Mouse (Mus musculus) forebrain, postnatal 0 days (tissue): Measurements from ENCODE around the gene Prdx2. TPM values are rescaled to one million over a fixed set of nuclear protein-coding genes. Genes with fewer than 3 reads are reported as not detected.
A peak's percentile ranks its signal among the peaks of the same experiment; 100 is the strongest.

Source experiments
- ATAC-seq: fragments of 200-750 bp; cut with Nextera tagmentation; 2 replicates; pipeline ENCODE4 v1.8.0; 2017; ENCODE audit warnings: mild to moderate bottlenecking, moderate library complexity
- DNase-seq: peaks from one replicate; pipeline ENCODE4 v3.0.0-alpha.2; 2015
- H3K27ac ChIP-seq: fragments of 300-500 bp; sonication (generic); 2 replicates; pipeline ENCODE4 v1.5.1; 2014; ENCODE audit warnings: low read depth, mild to moderate bottlenecking, antibody characterized with exemption, low read length, moderate library complexity, mixed read lengths
- H3K27me3 ChIP-seq: fragments of 300-500 bp; sonication (generic); 2 replicates; pipeline ENCODE4 v1.6.1; 2014; ENCODE audit warnings: mild to moderate bottlenecking, low read length, mixed read lengths; ENCODE audit not compliant: insufficient read depth
- H3K36me3 ChIP-seq: fragments of 300-500 bp; sonication (generic); 2 replicates; pipeline ENCODE4 v1.6.1; 2014; ENCODE audit warnings: mild to moderate bottlenecking, moderate library complexity; ENCODE audit not compliant: insufficient read depth
- H3K4me1 ChIP-seq: fragments of 300-500 bp; sonication (generic); 2 replicates; pipeline ENCODE4 v1.6.1; 2014; ENCODE audit warnings: antibody characterized with exemption; ENCODE audit not compliant: insufficient read depth
- H3K4me2 ChIP-seq: fragments of 300-500 bp; sonication (generic); 2 replicates; pipeline ENCODE4 v1.6.1; 2014; ENCODE audit warnings: low read depth, mild to moderate bottlenecking, moderate library complexity
- H3K4me3 ChIP-seq: fragments of 300-500 bp; sonication (generic); 2 replicates; pipeline ENCODE4 v1.5.1; 2014; ENCODE audit warnings: low read depth, low read length, mixed read lengths
- H3K9ac ChIP-seq: fragments of 300-500 bp; sonication (generic); 2 replicates; pipeline ENCODE4 v1.6.1; 2014; ENCODE audit warnings: mild to moderate bottlenecking
- H3K9me3 ChIP-seq: fragments of 300-500 bp; sonication (generic); 2 replicates; pipeline ENCODE4 v1.6.1; 2016; ENCODE audit warnings: low read length
- CTCF ChIP-seq: sonication (generic); IDR thresholded peaks from 2 replicates; pipeline ENCODE4 v1.5.1; 2016; ENCODE audit warnings: antibody characterized with exemption, control low read depth, low read depth
- WGBS: fragments of 180-500 bp; shearing (Covaris S2); extraction: QIAGEN DNeasy Blood & Tissue Kit; methylation state at CpG from one replicate; pipeline ENCODE4 v1.1.7; 2014; 5-methylcytosine and 5-hydroxymethylcytosine counted together
- polyA plus RNA-seq: library from polyadenylated mRNA; unstranded; fragments of >200 nt; fragmentation: Nextera tagmentation; extraction: Ambion mirVana; gene quantifications from 2 replicates; pipeline ENCODE4 v1.2.1, GENCODE M21; 2015
- total RNA-seq: library from RNA; depleted of rRNA; stranded (reverse); fragments of >200 nt; gene quantifications from 2 replicates; pipeline ENCODE4 v1.2.3, GENCODE M21; 2014

Prdx2 gene
- total and polyA plus RNA-seq, 2 experiments from 2014 or later = 814 to 974 TPM

GRCm38 (mm10) chr8:84949753-84950152, 19.6 kb upstream of the Prdx2 start:
- no peak overlapping the region for H3K4me3 ChIP-seq
- H3K27me3 ChIP-seq = peaks cover 22% of the 10 kb centered on the region
- H3K4me1 ChIP-seq = 0 out of 2 replicates have a peak, but pooled peaks cover 9% of the 10 kb centered on the region
- H3K36me3 ChIP-seq = no peaks in the 10 kb centered on the region
- H3K27ac ChIP-seq = no peak overlapping the region
- DNase-seq (no peak), ATAC-seq (no peak)
- WGBS = 16% methylated on average over 12 of the region's 12 CpGs
- H3K9me3 ChIP-seq = no peaks in the 10 kb centered on the region
- H3K9ac ChIP-seq = no peak overlapping the region
- no peak for TF ChIP-seq CTCF
- no peak overlapping the region for H3K4me2 ChIP-seq

GRCm38 (mm10) chr8:84952612-84953255, 16.7 kb upstream of the Prdx2 start:
- H3K4me3 ChIP-seq = no peak overlapping the region
- H3K9me3 ChIP-seq = no peaks in the 10 kb centered on the region
- DNase-seq = no peak
- no peak for TF ChIP-seq CTCF
- ATAC-seq = no peak
- H3K36me3 ChIP-seq = peaks cover 11% of the 10 kb centered on the region; the same call in 1 of the 2 replicates
- H3K4me1 ChIP-seq = no peaks in the 10 kb centered on the region
- WGBS = 8% methylated on average over 18 of the region's 18 CpGs
- H3K4me2 ChIP-seq = no peak overlapping the region
- H3K9ac ChIP-seq = no peak overlapping the region
- peaks cover 17% of the 10 kb centered on the region; the same call in 1 of the 2 replicates for H3K27me3 ChIP-seq
- H3K27ac ChIP-seq = no peak overlapping the region

GRCm38 (mm10) chr8:84956768-84957167, 12.6 kb upstream of the Prdx2 start:
- TF ChIP-seq CTCF = peak; percentile 89
- ATAC-seq (peak; percentile 42; the same call in 1 of the 2 replicates), DNase-seq (peak; percentile 84)
- WGBS = 39% methylated on average over 2 of the region's 2 CpGs
- Histone ChIP-seq H3K36me3 (peaks cover 24% of the 10 kb centered on the region), H3K27ac (no peak overlapping the region), H3K9me3 (no peaks in the 10 kb centered on the region), H3K4me2 (no peak overlapping the region), H3K27me3 (peaks cover 8% of the 10 kb centered on the region; the same call in 1 of the 2 replicates), H3K4me1 (no peaks in the 10 kb centered on the region), H3K9ac (no peak overlapping the region), H3K4me3 (no peak overlapping the region)

GRCm38 (mm10) chr8:84959811-84960210, 9.6 kb upstream of the Prdx2 start:
- no peak overlapping the region for H3K4me3 ChIP-seq
- no peak for TF ChIP-seq CTCF
- no peak overlapping the region for H3K4me2 ChIP-seq
- WGBS = 89% methylated on average over 7 of the region's 7 CpGs
- no peaks in the 10 kb centered on the region for H3K9me3 ChIP-seq
- DNase-seq (no peak), ATAC-seq (no peak)
- peaks cover 24% of the 10 kb centered on the region for H3K36me3 ChIP-seq
- H3K4me1 ChIP-seq = peaks cover under 1% of the 10 kb centered on the region; the same call in 1 of the 2 replicates
- no peak overlapping the region for H3K9ac ChIP-seq
- H3K27ac ChIP-seq = no peak overlapping the region
- H3K27me3 ChIP-seq = no peaks in the 10 kb centered on the region

- TF ChIP-seq CTCF = 0 out of 2 replicates have a peak, but pooled peaks have one; percentile 20
- Histone ChIP-seq H3K27ac (no peak overlapping the region), H3K4me2 (no peak overlapping the region), H3K27me3 (no peaks in the 10 kb centered on the region), H3K4me3 (no peak overlapping the region), H3K4me1 (peaks cover 7% of the 10 kb centered on the region; the same call in 1 of the 2 replicates), H3K9ac (no peak overlapping the region), H3K36me3 (peaks cover 6% of the 10 kb centered on the region; the same call in 1 of the 2 replicates), H3K9me3 (no peaks in the 10 kb centered on the region)
- no peak for DNase-seq
- 86% methylated on average over 4 of the region's 4 CpGs for WGBS
- no peak for ATAC-seq
These were observed 5.4 kb upstream of the Prdx2 start for GRCm38 (mm10) chr8:84963952-84964351.

GRCm38 (mm10) chr8:84965731-84966291, 3.6 kb upstream of the Prdx2 start:
- H3K4me2 ChIP-seq = peak overlapping the region; percentile 93
- H3K36me3 ChIP-seq = 0 out of 2 replicates have a peak, but pooled peaks cover 2% of the 10 kb centered on the region
- no peaks in the 10 kb centered on the region for H3K27me3 ChIP-seq
- no peak for TF ChIP-seq CTCF
- peaks cover 10% of the 10 kb centered on the region for H3K4me1 ChIP-seq
- 1% methylated on average over 41 of the region's 41 CpGs for WGBS
- peak; percentile 97 for DNase-seq
- no peaks in the 10 kb centered on the region for H3K9me3 ChIP-seq
- ATAC-seq = peak; percentile 91
- H3K4me3 ChIP-seq = peak overlapping the region; percentile 62
- H3K27ac ChIP-seq = 0 out of 2 replicates have a peak overlapping the region, but pooled peaks have one; percentile 29
- H3K9ac ChIP-seq = peak overlapping the region; percentile 64

- H3K27me3 ChIP-seq = no peaks in the 10 kb centered on the region
- H3K4me1 ChIP-seq = peaks cover 16% of the 10 kb centered on the region
- H3K27ac ChIP-seq = no peak overlapping the region
- H3K4me3 ChIP-seq = no peak overlapping the region
- no peak for ATAC-seq
- WGBS = 71% methylated on average over 3 of the region's 3 CpGs
- no peak overlapping the region for H3K9ac ChIP-seq
- TF ChIP-seq CTCF = no peak
- no peak overlapping the region for H3K4me2 ChIP-seq
- H3K36me3 ChIP-seq = peaks cover 8% of the 10 kb centered on the region; the same call in 1 of the 2 replicates
- no peaks in the 10 kb centered on the region for H3K9me3 ChIP-seq
- DNase-seq = no peak
These were observed 2.8 kb upstream of the Prdx2 start for GRCm38 (mm10) chr8:84966603-84967002.
